Mouse (Mus musculus): Measurements from ENCODE around the gene Lrtm1.
A peak's percentile ranks its signal among the peaks of the same experiment; 100 is the strongest.

Lrtm1 gene

DNA sequence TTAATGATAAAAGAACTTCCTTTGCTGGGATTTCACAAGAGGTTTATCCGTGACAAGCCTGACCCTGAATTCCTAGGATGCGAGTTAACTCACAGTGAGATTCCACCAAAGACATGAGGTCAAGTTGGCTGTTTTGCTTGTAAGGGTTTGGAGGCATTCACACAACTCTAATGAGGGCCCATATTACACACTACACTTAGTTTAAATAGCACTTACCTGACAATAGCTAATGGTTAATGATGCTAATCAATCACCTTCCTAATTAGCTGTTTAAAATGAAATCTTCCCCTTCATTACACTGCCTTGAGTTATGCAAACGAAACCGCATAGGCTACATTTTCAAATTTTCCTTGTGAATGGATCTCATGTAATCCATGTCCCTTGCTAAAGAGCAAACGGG, 20.2 kb downstream of the Lrtm1 start:
- DNase-seq: no peak

- DNase-seq: peak; percentile 20
Observed at GRCm38 (mm10) chr14:29040606-29041364, 22.8 kb downstream of the Lrtm1 start.

- DNase-seq: no peak
Observed at GRCm38 (mm10) chr14:29041498-29041897, 23.5 kb downstream of the Lrtm1 start.

DNA sequence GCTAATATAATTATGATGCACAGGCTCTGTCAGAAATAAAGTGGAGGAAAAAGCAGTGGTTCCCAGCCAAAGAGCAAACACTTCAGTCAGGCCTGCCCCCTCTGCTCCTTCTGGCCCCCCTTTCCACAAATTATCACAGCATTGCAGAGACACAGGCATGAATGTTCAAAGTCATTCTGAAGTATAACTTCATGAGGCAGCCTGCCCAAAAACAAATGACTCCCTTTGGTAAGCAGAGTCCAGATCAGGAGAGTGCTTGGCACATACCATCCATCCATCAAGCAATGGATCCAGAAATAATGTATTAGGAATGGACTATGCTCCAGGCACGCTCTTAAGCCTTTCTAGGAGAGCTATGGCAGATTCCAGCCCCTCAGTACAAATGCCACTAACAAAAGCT, 24.3 kb downstream of the Lrtm1 start:
- DNase-seq: no peak

DNA sequence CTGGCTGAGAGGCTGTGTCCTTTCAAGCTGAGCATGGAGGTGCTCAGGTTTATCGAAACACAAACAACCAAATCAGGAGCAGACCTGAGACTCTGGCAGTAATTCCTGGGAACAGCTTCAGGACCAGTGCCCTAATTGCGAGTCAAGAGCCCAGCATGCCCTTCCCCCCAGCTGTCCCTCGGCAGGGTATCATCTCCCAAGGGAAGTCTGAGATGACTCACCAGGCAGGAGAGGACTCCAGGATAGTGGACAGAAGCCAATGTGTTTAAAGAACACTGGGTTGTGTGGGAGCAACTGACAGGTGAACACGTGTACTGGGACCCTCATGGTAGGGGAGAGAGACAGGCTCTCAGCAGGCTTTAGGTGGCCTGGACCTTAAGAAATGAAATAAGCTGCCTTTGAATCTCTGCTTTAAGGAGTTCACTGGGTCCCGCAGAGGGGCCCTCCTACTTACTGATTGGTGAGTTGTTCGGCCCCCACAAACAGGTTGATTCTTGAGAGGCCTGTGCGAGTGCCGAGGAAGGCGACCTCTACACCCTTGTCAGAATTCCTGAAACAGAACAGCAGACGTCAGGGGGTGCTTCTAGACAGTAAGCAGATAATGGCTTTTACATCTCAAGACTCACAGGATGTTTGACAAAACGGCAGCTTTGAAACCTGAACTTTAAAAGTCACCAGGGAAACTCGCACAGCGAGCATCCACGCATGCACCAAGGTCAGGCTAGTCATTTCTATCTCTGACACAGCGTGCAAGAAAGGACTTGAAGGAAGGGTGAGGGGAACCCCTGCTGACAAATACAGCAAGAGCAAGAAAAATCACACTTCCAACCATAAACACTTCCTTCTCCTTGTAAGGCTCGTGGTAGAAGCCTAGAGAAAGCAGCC, 34.2 kb downstream of the Lrtm1 start:
- DNase-seq: no peak

GRCm38 (mm10) chr14:29060679-29061078, 42.7 kb downstream of the Lrtm1 start:
- no peak for DNase-seq

- DNase-seq: no peak
Observed at GRCm38 (mm10) chr14:29061491-29061890, 43.5 kb downstream of the Lrtm1 start.

GRCm38 (mm10) chr14:29062676-29063075, 44.7 kb downstream of the Lrtm1 start:
- DNase-seq: no peak

GRCm38 (mm10) chr14:29073747-29074146, 55.7 kb downstream of the Lrtm1 start:
- no peak for DNase-seq

- DNase-seq: no peak
Observed at GRCm38 (mm10) chr14:29077418-29077817, 59.4 kb downstream of the Lrtm1 start.

DNA sequence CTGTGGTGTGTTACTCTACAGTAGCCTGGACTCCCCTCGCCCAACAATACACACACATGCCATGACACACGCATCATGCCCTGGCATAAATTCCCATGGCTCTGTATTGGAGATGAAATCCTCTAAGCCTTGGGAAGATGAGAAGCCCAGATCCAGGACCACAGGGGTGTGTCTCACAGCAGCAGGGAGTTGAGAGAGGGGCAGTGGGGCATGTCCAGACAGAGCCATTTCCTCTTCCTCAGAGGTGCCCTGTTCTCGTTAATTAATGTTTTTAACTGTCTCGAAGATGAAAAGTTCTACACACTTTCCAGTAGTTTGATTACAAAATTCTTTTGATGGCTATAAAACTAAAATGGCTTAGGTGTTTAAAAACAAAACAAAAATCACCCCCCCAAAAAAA, 62.2 kb downstream of the Lrtm1 start:
- no peak for DNase-seq

DNA sequence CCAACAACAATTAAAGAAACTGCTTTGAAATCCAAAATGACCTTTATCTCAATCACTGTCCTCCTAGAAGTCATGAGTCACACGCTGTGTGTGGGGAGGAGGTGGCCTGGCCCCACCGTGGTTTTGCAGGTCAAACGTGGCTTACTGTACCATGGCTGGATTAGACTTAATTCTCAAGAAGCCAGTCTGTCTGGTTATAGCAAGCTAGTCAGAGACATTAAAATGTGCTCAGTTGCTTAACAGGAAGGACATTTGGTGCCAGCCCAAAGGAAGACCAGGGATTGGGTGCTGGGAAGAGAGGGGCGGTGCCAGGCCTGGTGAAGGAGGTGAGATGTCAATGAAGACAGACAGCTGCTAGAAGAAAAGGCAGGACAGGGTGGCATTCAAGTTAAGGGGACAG, 62.6 kb downstream of the Lrtm1 start:
- peak; percentile 6 for DNase-seq

- DNase-seq: no peak
Observed at GRCm38 (mm10) chr14:29082171-29082570, 64.2 kb downstream of the Lrtm1 start.

Data from lung, postnatal 36 days (tissue).